Mouse (Mus musculus): Measurements from ENCODE around the gene Exosc8. TPM values are rescaled to one million over a fixed set of nuclear protein-coding genes. Genes with fewer than 3 reads are reported as not detected.

Gene Exosc8
- total RNA-seq, 4 experiments from 2014 or later, result 31.9 to 36.9 (median 34.7) TPM

- no peak for DNase-seq (ENCODE audit: low spot score in 2 of 2)
Observed at GRCm38 (mm10) chr3:54681310-54682204, 53.6 kb downstream of the Exosc8 start.

Other genes with a start within 250 kb of the Exosc8 start
- gene Supt20, start 42.6 kb downstream of the Exosc8 start, total RNA-seq (2022), result 10 to 100 TPM; 38.4 to 46.3 (median 41.1) TPM
- gene Gm21958, start 21.0 kb downstream of the Exosc8 start, total RNA-seq (2022), result not detected
- gene Alg5, start 146 bp upstream of the Exosc8 start, total RNA-seq (2022), result 10 to 100 TPM; 13.7 to 23.2 (median 20.4) TPM
- 10 to 100 TPM; 11.0 to 12.5 (median 11.6) TPM for gene Smad9, start 20.2 kb upstream of the Exosc8 start, total RNA-seq (2022)
- gene Rfxap, start 72.4 kb upstream of the Exosc8 start, total RNA-seq (2022), result 10 to 100 TPM; 35.3 to 57.7 (median 46.8) TPM
- 10 to 100 TPM; 22.8 to 25.4 (median 23.5) TPM for gene Sertm1, start 180.5 kb upstream of the Exosc8 start, total RNA-seq (2022)